Mouse (Mus musculus) kidney, adult 8-10 months (tissue): ENCODE measurements around the gene Lamc2.

Source experiments
- DNase-seq, 2 experiments: peaks; one replicate each; pipeline ENCODE4 v3.0.0; 2022

Lamc2 gene

DNA sequence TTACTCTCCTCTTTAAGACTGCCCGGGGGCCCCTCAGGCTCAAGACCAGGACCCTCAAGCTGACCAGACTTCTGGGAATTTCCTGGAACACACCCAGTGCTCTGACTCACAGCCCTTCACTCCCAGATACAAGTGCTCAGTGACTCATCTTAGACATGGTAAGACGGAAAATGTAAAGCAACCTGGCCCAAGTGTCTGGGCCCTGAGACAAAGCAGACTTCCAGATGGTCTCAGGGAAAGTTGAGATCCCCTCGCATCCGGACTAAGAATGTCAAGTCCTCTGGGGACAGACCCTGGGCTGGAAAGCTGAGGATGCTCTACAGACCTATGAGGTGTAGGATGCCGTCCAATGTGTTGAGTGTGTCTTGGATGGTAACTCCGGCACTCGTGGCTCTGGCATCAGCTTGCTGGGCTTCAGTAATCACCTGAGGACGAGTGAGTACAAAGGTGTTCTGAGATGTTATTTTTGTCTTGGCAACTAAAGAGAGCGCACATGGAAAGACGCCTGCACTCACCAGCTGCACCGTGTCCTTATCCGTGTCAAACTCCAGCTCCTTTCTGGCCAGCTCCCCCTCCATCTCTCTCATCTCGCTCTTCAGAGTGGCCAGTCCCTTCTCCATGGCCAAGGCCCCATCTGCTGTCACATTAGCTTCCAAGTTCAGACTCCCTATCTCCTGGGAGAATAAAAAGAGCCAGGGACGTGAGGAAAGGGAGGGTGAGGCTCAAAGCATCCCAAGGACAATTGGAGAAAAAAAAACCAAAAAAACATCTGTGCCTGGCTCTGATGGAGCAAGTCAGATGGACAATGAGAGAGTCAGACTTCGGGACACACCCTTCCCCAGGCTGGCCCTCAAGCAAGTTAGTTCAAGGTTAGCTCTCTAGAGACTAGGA, 59.5 kb downstream of the Lamc2 start:
- no peak for DNase-seq

DNA sequence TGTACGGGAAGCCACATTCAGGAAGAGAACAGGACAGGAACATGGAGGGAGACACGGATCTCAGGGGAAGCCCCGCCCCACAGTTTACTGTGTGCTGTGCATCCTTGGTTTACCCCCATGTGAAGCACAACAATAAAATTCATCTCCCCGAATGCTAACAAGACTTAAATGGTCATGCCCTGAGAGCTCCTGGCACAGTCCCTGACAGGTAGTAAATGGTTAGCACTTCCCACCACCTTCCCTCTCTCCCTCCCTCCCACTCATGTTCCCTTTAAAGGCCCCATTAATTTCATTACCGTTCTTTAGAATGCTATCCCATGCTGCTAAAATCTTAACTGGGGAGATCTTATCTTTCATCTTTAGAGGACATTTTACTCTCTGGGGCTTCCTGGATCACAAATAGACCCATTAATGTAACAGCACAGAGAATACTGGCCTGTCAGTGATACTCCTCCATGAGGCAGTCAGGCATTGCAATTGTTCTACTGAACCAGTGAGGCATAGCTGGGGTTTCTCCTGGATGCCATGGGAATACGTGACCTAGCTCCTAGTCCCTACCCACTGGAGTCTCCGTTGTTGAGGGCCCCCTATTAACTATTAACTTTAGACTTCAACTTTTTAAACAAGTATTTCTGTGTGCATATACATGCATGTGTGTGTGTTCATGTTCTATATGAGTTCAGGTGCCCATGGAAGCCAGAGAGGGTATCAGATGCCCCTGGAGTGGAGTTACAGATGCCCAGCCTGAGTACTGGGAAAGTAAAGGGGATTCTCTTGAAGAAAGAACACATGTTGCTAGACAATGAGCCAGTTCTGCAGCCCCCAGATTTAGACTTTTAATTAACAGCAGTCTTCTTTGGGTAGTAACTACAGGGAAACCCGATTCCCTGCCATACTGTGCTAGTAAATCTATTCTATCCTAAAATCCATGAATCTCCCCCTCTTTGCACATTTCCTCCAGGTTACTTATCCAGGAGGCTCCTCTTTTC, 60.7 kb downstream of the Lamc2 start:
- DNase-seq: peak in 1 of 2 experiments; percentile 20

DNA sequence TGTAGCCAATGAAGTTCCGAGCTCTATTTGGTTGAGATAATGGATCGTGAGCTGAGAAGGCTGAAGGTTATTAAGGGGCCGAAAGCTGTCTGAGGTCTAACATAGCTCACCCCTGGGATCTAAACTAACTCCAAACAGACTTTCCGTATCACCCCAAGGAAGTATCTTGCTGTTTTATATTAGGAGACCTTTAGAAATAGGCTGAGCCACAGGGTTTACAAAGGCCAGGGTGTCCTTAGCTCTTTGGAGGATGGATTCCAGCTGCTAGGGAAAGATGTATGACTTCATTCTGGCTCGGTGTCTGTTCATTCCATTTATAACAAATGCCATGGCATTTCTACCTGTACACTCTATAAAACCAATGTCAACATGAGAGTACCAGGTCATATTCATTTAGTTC, 61.7 kb downstream of the Lamc2 start:
- no peak for DNase-seq

DNA sequence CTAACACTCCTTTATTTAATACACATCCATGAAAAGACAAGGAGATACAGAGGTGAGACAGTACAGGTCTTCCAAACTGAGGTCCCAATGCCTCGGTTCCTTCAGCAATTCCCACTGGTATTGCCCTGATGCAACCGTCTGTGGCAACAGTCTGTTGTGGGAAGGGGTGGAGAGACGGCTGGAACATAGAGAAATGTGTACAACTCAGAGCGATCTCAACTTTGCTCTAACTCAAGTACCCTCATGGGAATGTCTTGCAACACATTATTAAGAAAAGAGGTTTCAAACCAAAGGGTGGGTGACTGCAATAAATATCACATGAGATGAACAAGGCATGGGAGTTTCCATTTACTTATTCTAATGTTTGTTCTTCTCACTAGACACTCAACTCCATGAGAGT, 63.5 kb downstream of the Lamc2 start:
- DNase-seq: no peak

DNA sequence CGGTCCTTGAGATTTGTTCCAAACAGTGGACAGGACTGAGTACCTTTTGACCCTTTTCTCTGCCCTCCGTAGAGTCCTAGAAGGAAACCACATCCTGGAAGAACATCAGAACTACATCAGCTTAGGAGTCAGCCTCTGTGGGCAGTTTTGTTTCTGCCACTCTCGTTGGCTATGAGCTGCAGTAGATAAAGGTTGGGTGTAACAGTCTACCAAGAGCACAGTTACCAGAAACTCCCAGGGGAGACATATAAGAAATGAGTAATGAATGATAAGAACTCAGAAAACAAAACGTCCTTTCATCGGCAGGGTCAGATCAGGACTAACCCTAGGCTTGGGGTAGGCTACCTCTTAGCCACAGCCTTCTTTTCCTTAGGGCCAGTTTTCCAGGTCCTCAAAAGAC, 64.9 kb downstream of the Lamc2 start:
- DNase-seq: no peak

DNA sequence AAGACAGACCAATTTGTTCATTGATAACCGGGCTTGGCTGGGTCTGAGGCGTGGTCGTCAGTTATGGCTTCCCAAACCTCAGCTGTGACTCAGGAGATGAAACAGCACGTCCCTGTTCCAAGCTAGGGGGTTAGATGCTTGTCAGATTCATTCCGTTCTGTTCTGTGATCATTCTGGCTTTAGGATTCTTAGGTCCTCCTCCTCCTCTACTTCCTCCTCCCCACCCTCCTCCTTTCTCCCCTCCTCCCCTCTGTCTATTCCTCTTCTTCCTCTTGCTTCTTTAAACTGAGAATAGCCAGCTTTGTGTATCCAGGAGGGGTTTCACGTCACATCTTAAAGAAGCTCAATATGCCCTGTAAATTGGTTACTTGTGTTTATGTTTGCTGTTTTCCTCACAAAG, 65.7 kb downstream of the Lamc2 start:
- no peak for DNase-seq

DNA sequence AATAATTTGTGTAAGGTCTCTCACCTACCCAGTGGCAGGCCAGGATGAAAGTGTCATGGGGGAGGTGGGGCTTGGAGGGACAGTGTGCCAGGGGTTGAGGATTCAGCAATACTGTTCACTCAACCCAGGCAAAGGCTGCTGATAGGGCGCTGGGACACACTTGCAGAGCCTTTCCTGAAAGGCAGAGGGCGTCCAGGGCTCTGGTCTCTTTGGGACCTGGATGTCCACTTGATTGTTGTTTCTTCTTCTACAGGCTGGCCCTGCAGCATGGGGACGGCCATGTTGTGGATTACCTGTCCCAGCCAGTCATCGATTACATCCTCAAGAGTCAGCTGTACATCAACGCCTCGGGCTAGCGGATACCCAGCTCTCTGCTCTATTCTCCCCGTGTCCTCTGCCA, 70.9 kb downstream of the Lamc2 start:
- no peak for DNase-seq

DNA sequence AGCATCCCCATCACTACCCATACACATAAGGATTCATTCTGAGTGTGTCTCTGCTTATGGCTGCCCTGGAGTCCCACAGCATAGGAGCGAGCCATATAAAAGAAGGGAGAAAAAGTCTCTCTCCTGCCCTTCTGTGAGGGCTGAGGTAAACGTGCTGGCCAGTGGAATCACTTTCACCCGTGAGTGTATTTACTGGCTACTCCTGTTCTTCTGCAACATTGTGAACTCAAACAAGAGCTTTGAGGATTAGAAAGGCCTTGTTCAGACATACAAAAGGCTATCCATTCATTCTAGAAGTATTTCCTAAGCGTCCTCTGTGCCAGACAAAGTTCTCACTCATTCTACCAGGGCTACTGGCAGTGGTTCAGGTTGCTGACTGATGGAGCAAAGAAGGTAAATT, 74.7 kb downstream of the Lamc2 start:
- no peak for DNase-seq

DNA sequence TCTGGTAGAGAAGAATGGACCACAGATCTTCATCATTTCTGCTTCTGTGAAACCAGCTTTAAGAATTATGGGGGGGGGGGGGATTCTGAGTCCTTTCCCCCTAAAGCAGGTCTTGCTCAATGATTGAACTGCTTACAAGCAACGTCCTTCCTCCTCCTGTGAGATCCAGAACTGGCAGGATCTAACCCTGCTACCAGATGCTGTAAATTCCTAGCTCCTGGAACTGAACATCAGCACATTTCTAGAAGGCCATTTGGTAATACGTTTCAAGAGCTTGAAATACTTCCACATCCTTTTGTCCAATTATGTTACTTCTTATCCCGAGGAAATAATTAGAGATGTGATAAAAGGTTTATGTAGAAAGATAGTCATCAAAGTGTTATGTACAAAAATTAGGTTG, 76.4 kb downstream of the Lamc2 start:
- no peak for DNase-seq

DNA sequence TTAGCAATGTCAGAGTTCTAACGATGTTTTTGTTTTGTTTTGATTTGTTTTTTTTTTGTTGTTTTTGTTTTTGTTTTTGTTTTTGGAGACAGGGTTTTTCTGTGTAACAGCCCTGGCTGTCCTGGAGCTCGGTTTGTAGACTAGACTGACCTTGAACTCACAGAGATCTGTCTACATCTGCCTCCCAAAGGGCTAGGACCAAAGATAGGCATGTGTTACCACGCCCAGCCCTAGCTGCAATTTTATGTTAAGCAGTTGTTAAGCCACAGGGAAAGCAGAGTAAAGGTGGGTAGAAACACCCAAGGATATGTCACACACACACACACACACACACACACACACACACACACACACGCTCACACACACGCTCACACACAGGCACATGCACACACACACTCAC, 76.9 kb downstream of the Lamc2 start:
- DNase-seq: no peak

DNA sequence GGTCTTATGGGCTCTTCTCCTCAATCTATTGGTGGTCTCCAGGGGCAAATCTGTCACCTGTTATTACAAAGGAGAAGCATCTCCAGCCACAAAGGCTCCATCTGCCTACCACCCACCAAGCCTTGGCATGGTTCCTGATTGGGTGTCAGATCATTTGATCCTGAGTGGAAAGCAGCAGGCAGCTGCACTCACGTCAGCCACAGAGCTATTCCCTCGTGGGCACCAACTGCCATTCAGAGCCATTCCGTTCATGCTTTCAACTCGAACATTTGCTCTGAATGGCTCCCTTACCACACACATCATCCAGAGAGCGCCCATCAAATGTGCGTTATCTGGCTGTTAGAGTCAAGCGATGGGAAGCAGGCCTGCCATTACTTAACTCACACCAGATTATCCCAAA, 78.4 kb downstream of the Lamc2 start:
- DNase-seq: no peak

DNA sequence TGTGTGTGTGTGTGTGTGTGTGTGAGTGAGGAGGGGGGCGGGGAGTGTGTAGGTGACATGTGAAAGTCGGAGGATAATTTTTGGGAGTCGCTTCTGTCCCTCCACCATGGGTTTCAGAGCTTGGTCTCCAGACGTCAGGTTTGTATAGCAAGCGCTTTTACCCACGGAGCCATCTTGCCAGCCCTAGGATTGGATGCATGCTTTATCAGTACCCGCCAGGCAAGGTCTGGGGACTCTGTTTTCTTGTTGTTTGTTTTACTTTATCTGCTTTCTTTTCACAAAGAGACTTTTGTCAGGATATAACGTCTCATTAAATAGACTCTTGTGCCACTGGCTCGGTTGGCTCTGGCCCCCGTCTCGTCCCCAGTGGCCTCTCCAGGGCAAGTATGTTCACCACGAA, 81.4 kb downstream of the Lamc2 start:
- DNase-seq: no peak

DNA sequence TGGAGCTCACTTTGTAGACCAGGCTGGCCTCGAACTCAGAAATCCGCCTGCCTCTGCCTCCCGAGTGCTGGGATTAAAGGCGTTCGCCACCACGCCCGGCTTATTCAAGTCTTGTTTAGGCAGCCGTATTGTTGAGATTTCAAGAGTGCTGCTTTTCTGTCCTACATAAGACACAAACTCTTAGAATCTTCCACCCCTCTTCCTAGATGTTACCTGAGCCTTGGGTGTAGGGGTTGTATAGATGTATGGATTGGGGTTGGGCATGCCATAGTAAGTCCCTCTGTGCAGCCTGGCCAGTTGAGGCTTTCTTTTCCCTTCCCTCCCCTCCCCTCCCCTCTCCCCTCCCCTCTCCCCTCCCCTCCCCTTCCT, 83.1 kb downstream of the Lamc2 start:
- DNase-seq: no peak

DNA sequence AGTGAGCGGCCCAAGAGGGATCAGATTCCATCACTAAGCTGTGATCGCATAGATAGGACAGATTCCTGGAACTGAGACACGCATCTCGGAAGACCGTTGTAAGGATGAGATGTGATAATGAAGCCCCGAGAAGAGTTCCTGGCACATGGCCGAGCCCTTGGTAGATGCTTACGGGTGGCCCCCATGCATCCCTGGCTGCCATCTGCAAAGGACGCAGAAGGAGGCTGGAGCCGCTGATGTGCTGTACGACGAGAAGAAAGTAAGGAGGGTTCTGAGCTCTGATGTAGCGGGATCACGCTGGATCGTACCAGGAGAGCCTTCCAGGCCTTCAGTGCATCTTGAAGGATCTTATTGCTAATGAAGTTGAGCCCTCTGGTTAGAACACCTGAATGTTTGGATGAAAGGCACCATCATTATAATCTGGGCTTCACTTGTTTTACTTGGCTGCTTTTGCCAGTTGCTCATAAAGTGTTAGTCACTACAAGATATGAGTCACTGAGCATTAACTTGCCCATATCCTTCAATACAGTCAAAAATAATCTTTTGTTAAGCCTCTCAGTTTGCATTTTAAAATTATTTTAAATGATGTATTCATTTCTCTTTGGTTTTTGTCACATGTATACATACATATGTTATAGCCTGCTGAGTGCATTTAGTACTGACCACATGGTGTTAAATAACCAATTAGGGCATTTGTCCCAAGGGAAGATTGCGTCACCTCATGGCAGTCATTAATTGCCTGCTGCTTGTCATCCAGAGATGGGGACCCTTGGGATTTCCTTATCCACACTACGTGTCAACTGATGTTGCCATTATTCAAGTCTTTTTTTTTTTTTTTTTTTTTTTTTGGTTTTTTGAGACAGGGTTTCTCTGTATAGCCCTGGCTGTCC, 83.7 kb downstream of the Lamc2 start:
- no peak for DNase-seq

DNA sequence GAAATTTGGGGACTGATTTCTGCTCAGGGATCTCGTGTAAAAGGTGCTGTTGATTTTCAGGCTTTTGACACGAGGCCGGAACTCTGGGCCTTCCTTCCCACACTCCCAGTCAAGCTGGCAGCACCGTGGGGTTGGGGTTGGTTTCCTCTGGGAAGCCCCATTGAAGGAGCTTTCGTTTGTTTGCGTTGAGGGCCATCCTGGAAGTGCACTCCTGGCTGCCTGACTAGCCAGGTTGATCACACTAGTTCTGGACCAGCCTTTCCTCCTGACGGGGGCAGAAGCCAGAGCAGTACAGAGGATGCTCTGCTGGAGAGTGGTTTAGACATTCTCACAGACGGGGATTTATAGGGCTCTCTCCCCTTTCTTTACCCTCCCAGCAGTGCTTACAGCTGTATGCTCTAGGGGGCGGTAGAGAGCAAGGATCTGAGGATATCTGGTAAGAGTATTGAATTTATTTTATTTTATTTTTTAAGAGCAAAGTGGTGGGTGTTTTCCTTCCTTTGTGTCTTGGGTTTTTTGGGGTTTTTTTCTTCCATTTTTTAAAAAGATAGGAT, 84.8 kb downstream of the Lamc2 start:
- peak in 1 of 2 experiments; percentile 44 for DNase-seq

DNA sequence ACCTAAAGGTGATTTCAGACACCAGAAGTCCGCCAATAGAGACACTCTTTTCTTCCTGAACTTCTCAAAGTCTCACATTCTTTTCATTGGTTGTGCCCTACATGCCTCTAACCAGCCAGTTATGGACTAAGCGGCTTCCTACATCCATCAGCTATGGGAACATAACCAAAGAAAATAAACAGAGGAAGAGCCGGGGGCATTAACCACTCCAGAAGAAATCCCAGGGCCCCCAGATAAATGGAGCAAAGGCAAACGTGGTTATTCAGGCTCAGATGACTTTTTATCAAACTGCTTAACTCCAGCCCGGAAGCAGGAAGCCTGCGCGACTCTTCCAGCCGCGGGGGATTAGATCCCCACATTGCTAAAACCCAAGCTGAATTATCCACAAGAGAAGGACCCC, 85.3 kb downstream of the Lamc2 start:
- no peak for DNase-seq

DNA sequence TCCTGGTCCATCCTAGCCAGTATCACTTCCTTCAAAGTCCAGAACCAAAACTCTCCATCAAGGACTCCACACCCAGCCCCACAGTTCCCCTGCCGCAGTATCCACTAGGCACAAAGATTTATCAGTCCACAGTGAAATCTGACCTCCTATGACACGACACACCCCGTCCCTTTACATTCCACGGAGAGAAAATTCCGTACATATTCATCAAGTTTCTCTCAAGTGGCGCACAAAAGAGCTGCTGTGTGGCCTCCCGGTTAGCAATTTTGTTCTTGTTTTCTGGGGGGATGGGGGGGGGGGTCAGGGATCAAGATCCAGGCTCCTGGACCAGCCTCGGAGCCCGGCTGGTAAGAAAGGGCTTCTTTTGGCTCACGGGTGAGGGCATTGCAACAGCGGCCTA, 87.7 kb downstream of the Lamc2 start:
- DNase-seq: no peak

DNA sequence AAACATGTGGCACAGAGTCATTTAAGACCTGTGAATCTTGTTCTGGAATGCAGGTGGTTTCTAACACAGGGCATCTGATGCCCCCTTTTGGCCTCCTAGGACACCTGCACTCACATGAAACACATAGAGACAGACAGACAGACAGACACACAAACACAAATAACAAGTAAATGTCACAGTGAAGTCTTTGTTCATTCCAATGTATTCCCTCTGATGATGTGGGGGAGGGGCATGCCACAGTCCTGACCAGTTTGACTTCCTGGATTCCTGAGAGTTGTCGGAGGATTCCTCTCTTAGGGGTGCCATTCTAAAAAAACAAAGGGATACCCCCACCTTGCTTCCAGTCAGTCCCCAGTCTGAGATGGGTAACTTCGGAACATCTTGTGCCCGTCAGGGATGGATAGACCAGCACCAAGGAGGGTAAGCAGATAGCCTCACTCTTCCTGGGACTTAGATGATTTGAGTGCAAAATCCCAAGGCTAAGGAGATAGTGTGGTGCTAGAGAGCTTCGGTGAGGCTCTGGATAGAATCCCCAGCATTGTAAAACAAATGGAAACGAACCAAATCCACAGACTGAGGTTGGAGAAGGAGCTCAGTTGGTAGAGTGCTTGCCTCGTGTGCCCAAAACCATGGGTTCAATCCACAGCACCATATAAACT, 89.1 kb downstream of the Lamc2 start:
- DNase-seq: no peak

DNA sequence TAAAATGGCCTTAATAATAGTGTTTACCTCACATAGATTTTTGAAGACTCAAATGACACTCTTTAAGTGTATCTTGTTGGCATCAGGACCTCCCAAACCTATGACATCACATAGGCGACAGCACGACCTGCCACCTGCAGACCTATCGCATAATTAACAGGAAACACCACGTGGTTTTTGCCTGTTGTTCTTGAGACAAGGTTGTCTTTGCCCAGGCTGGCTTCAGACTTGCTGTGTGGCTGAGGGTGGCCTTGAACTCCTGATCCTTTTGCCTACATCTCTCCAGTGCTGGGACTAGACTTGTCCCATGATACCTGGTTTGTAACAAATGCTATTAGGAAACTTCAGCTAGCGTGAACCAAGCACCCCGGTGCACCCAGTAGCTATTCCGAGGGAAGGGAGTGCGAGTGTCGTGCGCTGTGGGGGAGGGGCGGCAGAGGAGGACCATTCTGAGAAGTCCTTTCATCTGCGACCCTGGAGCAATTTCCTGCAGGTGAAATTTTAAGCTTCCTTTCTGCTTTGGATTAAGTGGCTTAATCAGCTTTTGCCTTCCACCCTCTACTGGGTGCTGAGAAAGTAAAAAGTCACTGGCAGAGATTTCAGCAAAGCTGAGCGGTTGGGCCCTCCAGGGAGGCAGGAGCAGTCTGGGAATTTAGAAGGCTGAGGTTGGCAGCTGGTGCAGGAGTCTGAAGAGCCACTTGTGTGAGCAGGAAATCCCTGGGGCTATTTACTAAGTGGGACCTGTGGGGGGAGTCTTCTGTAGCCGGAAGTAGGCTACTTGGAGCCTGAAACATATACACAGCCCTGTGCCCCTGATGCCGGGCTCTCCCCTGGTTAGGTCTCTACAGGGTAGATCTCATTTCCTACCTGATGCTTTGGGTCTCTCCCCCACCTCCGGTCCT, 90.2 kb downstream of the Lamc2 start:
- no peak for DNase-seq

DNA sequence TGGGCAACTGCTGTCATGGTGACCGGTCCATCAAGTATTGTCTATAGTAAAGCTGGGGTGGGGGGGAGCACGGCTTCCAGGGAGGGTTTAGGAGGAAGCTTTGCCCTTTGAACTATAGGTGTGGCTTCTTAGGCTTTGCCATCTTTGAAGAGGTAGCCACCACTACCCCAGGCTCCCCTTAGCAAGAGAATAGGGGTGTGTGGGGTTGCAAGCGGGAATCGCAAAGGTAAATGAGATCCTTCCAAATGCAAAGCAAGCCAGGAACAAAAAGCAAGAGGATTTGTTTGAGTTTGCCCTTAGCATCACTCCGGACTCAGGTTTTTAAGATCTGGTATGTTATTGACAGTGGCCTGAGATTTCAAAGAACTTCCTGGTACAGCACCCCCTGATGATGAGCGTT, 90.9 kb downstream of the Lamc2 start:
- DNase-seq: no peak
